Comparison of ENCODE assay signal across 8 mouse cellular contexts in genomic region chr14:50930377-50930753, GRCm38 (mm10). TPM values are rescaled to one million over a fixed set of nuclear protein-coding genes. Genes with fewer than 3 reads are reported as not detected.
A peak's percentile ranks its signal among the peaks of the same experiment; 100 is the strongest.
DNase-seq lines count a peak whose midpoint lies in the region; ATAC-seq and TF ChIP-seq lines count a peak whose summit lies in the region.

No protein-coding gene starts in this region.

- peak; percentile 81 for DNase-seq in kidney, adult 2 months
- no peak for DNase-seq in kidney, adult 18-20 months
- DNase-seq in ES-CJ7 (ENCODE audit: low read depth, low spot score) = peak; percentile 59
- DNase-seq in embryonic facial prominence, embryonic 14.5 days (ENCODE audit: low spot score) = peak; percentile 30
- DNase-seq in right cerebral cortex, adult 2 months (ENCODE audit: low spot score in 2 of 2) = peak; percentile 34 to 52
- no peak for DNase-seq in adrenal gland, adult (ENCODE audit: inconsistent age in 2 of 2, low spot score in 1 of 2)

- peak overlapping the region; percentile 96 for H3K9ac ChIP-seq in embryonic facial prominence, embryonic 14.5 days (ENCODE audit: low read depth, low read length)
- peak overlapping the region; percentile 85 for H3K9ac ChIP-seq in intestine, embryonic 15.5 days
- peak overlapping the region; percentile 97 for H3K9ac ChIP-seq in lung, embryonic 15.5 days

- TF ChIP-seq POLR2A in kidney, adult 2 months (IDR thresholded peaks at IDR 0.05; ENCODE audit: low read depth, low read length) = no peak

- no peak for TF ChIP-seq CTCF in kidney, adult 2 months (conservative IDR thresholded peaks at IDR 0.05; ENCODE audit: insufficient read depth, insufficient read length, low read depth, low read length)

- under 1% methylated on average over 38 of the region's 38 CpGs for WGBS in kidney, adult 2 months
- 1% methylated on average over 28 of the region's 38 CpGs for WGBS in embryonic facial prominence, embryonic 14.5 days
- under 1% methylated on average over 38 of the region's 38 CpGs for WGBS in intestine, embryonic 15.5 days
- under 1% methylated on average over 38 of the region's 38 CpGs for WGBS in lung, embryonic 15.5 days

- H3K27ac ChIP-seq in kidney, adult 2 months (ENCODE audit: insufficient read depth, low read depth, low read length) = peak overlapping the region; percentile 78
- H3K27ac ChIP-seq in embryonic facial prominence, embryonic 14.5 days (replicated peaks; ENCODE audit: low read depth, low read length) = peak overlapping the region; percentile 84
- H3K27ac ChIP-seq in intestine, embryonic 15.5 days = peak overlapping the region; percentile 91
- peak overlapping the region; percentile 90 for H3K27ac ChIP-seq in lung, embryonic 15.5 days

- peaks cover 11% of the 10 kb centered on the region; the same call in 1 of the 2 replicates for H3K4me1 ChIP-seq in kidney, adult 2 months (ENCODE audit: control insufficient read depth, insufficient read depth, low read length)
- H3K4me1 ChIP-seq in embryonic facial prominence, embryonic 14.5 days (ENCODE audit: control insufficient read depth, insufficient read depth, low read length) = 0 out of 2 replicates have a peak, but pooled peaks cover 10% of the 10 kb centered on the region
- peaks cover 16% of the 10 kb centered on the region; the same call in 1 of the 2 replicates for H3K4me1 ChIP-seq in intestine, embryonic 15.5 days (replicated peaks)
- peaks cover 32% of the 10 kb centered on the region for H3K4me1 ChIP-seq in lung, embryonic 15.5 days

- peak; percentile 20 for ATAC-seq in embryonic facial prominence, embryonic 14.5 days (ENCODE audit: low read depth)
- ATAC-seq in intestine, embryonic 15.5 days = peak; percentile 85
- peak; percentile 50 for ATAC-seq in lung, embryonic 15.5 days (ENCODE audit: borderline replicate concordance, extremely low read depth, low FRiP score, low TSS enrichment)

- H3K4me3 ChIP-seq in kidney, adult 2 months (ENCODE audit: insufficient read depth, low read depth, low read length) = peak overlapping the region; percentile 75
- peak overlapping the region; percentile 83 for H3K4me3 ChIP-seq in embryonic facial prominence, embryonic 14.5 days (ENCODE audit: low read depth, low read length)
- H3K4me3 ChIP-seq in intestine, embryonic 15.5 days (replicated peaks) = peak overlapping the region; percentile 85
- peak overlapping the region; percentile 99 for H3K4me3 ChIP-seq in lung, embryonic 15.5 days

- H3K9me3 ChIP-seq in embryonic facial prominence, embryonic 14.5 days (ENCODE audit: control insufficient read depth, low read length) = no peaks in the 10 kb centered on the region
- no peaks in the 10 kb centered on the region for H3K9me3 ChIP-seq in intestine, embryonic 15.5 days
- no peaks in the 10 kb centered on the region for H3K9me3 ChIP-seq in lung, embryonic 15.5 days

- H3K36me3 ChIP-seq in kidney, adult 2 months (ENCODE audit: control insufficient read depth, insufficient read depth, low read length) = no peaks in the 10 kb centered on the region; the same call in 1 of the 2 replicates
- peaks cover 35% of the 10 kb centered on the region for H3K36me3 ChIP-seq in embryonic facial prominence, embryonic 14.5 days (ENCODE audit: control insufficient read depth, insufficient read depth, low read length)
- H3K36me3 ChIP-seq in intestine, embryonic 15.5 days = peaks cover 23% of the 10 kb centered on the region
- H3K36me3 ChIP-seq in lung, embryonic 15.5 days = peaks cover 35% of the 10 kb centered on the region

- H3K4me2 ChIP-seq in embryonic facial prominence, embryonic 14.5 days (ENCODE audit: low read depth, low read length) = peak overlapping the region; percentile 82
- H3K4me2 ChIP-seq in intestine, embryonic 15.5 days (replicated peaks) = peak overlapping the region; percentile 76
- H3K4me2 ChIP-seq in lung, embryonic 15.5 days = peak overlapping the region; percentile 84

- H3K27me3 ChIP-seq in kidney, adult 2 months (replicated peaks; ENCODE audit: control insufficient read depth, insufficient read depth, low read length) = no peaks in the 10 kb centered on the region
- no peaks in the 10 kb centered on the region for H3K27me3 ChIP-seq in embryonic facial prominence, embryonic 14.5 days (replicated peaks; ENCODE audit: control insufficient read depth, insufficient read depth, low read length)
- no peaks in the 10 kb centered on the region for H3K27me3 ChIP-seq in intestine, embryonic 15.5 days (replicated peaks)
- H3K27me3 ChIP-seq in lung, embryonic 15.5 days = no peaks in the 10 kb centered on the region

RNA-seq across cellular contexts. Expression of gene Pip4p1, which starts 0.3 kb away (rescaled TPM):
- polyA plus RNA-seq in kidney, adult 2 months (2012; rRNA removed) = 68.1 and 79.3 TPM in 2 replicates
- polyA plus RNA-seq in embryonic facial prominence, embryonic 14.5 days (2014; fragmentation: Nextera tagmentation; extraction: Ambion mirVana) = 42.0 and 54.8 TPM in 2 replicates
- 65.5 and 67.5 TPM in 2 replicates for polyA plus RNA-seq in intestine, embryonic 15.5 days (2015; fragmentation: Nextera tagmentation; extraction: Ambion mirVana)
- 46.7 and 53.4 TPM in 2 replicates for polyA plus RNA-seq in lung, embryonic 15.5 days (2015; fragmentation: Nextera tagmentation; extraction: Ambion mirVana)

RNA-seq across cellular contexts. Expression of gene Pnp, which starts 0.5 kb away (rescaled TPM):
- 79.2 and 91.3 TPM in 2 replicates for polyA plus RNA-seq in kidney, adult 2 months (2012; rRNA removed)
- polyA plus RNA-seq in embryonic facial prominence, embryonic 14.5 days (2014; fragmentation: Nextera tagmentation; extraction: Ambion mirVana) = 51.5 and 51.7 TPM in 2 replicates
- polyA plus RNA-seq in intestine, embryonic 15.5 days (2015; fragmentation: Nextera tagmentation; extraction: Ambion mirVana) = 96.6 and 99.1 TPM in 2 replicates
- 68.1 and 69.5 TPM in 2 replicates for polyA plus RNA-seq in lung, embryonic 15.5 days (2015; fragmentation: Nextera tagmentation; extraction: Ambion mirVana)

RNA-seq across cellular contexts. Expression of gene Apex1, which starts 5.6 kb away (rescaled TPM):
- 24.0 and 31.3 TPM in 2 replicates for polyA plus RNA-seq in kidney, adult 2 months (2012; rRNA removed)
- 177 and 204 TPM in 2 replicates for polyA plus RNA-seq in embryonic facial prominence, embryonic 14.5 days (2014; fragmentation: Nextera tagmentation; extraction: Ambion mirVana)
- polyA plus RNA-seq in intestine, embryonic 15.5 days (2015; fragmentation: Nextera tagmentation; extraction: Ambion mirVana) = 236 and 265 TPM in 2 replicates
- 222 and 228 TPM in 2 replicates for polyA plus RNA-seq in lung, embryonic 15.5 days (2015; fragmentation: Nextera tagmentation; extraction: Ambion mirVana)

RNA-seq across cellular contexts. Expression of gene Osgep, which starts 5.7 kb away (rescaled TPM):
- polyA plus RNA-seq in kidney, adult 2 months (2012; rRNA removed) = 54.6 and 77.8 TPM in 2 replicates
- polyA plus RNA-seq in embryonic facial prominence, embryonic 14.5 days (2014; fragmentation: Nextera tagmentation; extraction: Ambion mirVana) = 138 and 153 TPM in 2 replicates
- 134 and 136 TPM in 2 replicates for polyA plus RNA-seq in intestine, embryonic 15.5 days (2015; fragmentation: Nextera tagmentation; extraction: Ambion mirVana)
- 174 and 176 TPM in 2 replicates for polyA plus RNA-seq in lung, embryonic 15.5 days (2015; fragmentation: Nextera tagmentation; extraction: Ambion mirVana)

RNA-seq across cellular contexts. Expression of gene Gm49342, which starts 14.0 kb away (rescaled TPM):
- polyA plus RNA-seq in kidney, adult 2 months (2012; rRNA removed) = 42.3 and 52.8 TPM in 2 replicates
- polyA plus RNA-seq in embryonic facial prominence, embryonic 14.5 days (2014; fragmentation: Nextera tagmentation; extraction: Ambion mirVana) = not detected in 2 replicates
- polyA plus RNA-seq in intestine, embryonic 15.5 days (2015; fragmentation: Nextera tagmentation; extraction: Ambion mirVana) = not detected in 2 replicates
- not detected in 2 replicates for polyA plus RNA-seq in lung, embryonic 15.5 days (2015; fragmentation: Nextera tagmentation; extraction: Ambion mirVana)

Comparison
In these comparisons a context has a peak if more than half of its experiments do, and no peak if none do; other contexts are left out.
1. DNase-seq: peak in kidney, adult 2 months (single experiment), ES-CJ7 (single experiment), embryonic facial prominence, embryonic 14.5 days (single experiment) and right cerebral cortex, adult 2 months (2 of 2); none in kidney, adult 18-20 months (single experiment) and adrenal gland, adult (0 of 2).
2. ATAC-seq: peak in every context shown above with its lines; median percentile 85 in intestine, embryonic 15.5 days; 50 in lung, embryonic 15.5 days; 20 in embryonic facial prominence, embryonic 14.5 days.
3. Peak in every context shown above with its lines, with median percentiles within 50 percentile points of each other: H3K27ac ChIP-seq, H3K4me3 ChIP-seq, H3K4me2 ChIP-seq and H3K9ac ChIP-seq.